Mouse (Mus musculus): ENCODE data around the gene Suox.
"Not testable (repeated sequence)": the region's sequence is repeated elsewhere in the genome, so short reads cannot be mapped to it uniquely, and the experiment has no call there.

Suox gene

DNA sequence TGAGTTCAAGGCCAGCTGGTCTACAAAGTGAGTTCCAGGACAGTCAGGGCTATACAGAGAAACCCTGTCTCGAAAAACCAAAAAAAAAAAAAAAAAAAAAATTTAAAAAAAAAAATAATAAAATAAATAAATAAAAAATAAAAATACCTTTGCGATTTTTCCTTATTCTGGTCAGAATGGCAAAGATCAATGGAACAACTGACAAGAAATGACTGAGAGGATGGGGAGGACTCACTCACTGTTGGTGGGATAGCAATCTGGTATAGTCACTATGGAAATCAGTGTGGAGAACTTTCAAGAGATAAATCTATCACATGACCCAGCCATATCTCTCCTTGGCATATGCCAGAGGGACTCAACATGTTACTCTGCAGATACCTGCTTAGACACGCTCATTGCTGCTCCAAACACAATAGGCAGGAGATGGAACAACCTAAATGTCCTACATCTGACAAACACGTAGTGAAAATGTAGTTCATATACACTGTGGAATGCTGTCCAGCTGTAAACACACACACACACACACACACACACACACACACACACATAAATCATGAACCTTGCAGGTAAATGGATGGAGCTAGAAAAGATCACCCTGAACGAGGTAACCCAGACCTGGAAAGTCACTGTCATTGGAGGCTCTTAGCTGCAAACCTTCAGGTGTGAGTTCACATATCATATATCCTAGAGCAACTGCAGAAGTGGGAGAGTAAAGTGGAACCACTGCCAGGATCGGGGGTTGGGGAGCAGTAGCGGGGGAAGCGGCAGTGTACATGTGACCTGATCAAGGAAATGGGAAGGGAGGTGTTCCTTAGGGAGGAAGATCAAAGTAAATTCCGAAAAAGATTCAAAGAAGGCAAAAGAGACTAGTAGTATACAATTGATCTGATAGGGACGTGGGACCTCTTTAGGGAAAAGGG is 46.2 kb downstream of the Suox start:
- no peak for DNase-seq (ENCODE audit: low spot score in 2 of 2)

DNA sequence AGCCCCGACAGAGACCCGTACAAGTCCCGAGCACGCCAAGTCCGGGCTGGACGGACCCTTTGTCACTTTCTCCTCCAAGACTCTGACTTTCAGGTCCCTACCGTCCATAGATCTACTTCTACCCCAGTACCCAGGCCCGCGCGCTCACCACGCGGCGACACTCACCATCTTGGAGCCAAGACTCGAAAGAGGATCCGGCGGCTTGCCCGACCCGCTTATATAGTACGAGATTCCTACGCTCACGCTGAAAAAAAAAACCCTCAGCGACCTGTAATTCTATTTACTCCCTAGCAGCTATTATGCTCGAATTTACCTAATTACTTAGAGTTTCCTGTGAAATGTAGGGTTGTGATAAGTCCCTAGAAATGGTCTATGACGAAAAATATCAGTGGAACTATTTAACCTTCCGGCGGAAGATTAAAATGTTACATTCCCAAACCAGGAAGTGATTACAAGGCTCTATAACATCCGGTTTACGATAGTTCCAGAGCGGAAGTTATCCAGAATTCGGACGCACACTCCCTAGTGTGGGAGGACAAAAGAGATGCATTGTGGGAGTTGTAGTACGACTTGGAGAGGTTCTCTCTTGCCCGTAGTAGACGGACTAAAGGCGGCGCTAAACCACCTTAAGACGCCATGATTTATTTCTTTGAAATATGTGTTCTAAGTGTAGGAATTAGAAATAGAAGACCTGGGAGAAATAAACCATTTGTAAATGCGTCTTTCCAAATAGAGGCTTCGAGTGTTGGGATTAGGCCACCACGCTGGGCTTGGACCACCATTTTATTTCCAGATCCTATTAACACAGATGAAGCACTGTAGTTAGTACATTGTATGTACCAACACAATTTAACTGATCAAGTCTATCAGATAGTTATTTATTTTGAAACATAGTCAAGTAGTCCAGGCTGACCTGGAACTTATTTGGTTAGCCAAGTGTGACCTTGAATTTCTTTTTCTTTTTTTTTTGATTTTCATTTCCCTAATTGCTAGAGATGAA is 47.3 kb downstream of the Suox start, which contains the start of gene Rps26:
Rps26 (minus strand) TSS at position 437 of the 1,000 bp plus-strand sequence.
- DNase-seq (ENCODE audit: low spot score in 2 of 2), result peak; percentile 87 to 88

- DNase-seq (ENCODE audit: low spot score in 2 of 2), result no peak
Measured at GRCm38 (mm10) chr10:128625287-128625894, 48.5 kb downstream of the Suox start.

DNA sequence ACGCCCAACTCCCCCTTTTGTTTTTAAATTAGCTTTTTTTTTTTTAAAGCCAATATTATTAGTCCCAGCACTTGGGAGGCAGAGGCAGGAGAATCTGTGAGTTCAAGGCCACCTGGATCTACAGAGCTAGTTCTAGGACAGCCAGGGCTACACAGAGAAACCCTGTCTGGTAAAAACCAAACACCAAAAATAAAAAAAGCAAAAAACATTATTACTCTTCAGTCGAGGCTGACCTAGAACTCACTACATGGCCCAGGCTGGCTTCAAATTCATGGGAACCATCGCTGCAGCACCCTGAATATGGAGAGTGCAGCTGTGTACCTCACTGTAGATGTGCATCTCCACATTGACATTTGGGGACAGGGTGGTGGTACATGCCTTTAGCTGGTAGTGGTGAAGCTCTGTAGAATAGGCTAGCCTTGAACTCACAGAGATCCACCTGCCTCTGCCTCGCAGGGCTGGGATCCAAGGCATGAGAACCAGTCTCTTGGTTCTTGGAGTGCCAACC is 50.7 kb downstream of the Suox start:
- DNase-seq (ENCODE audit: low spot score in 2 of 2), result not testable (repeated sequence)

DNA sequence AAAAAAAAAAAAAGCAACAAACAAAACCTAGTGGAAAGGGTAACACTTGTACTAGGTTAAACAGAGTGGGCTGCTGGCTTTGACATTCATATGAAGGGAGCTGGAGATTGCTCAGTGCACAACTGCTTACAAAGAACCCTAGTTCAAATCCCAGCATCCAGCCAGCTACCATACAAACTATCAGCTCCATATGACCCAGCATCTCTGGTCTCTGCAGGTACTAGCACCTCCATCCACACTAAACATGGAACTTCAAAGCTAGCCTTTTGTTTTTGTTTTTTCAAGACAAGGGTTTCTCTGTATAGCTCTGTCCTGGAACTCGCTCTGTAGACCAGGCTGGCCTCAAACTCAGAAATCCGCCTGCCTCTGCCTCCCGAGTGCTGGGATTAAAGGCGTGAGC is 51.2 kb downstream of the Suox start:
- DNase-seq (ENCODE audit: low spot score in 2 of 2), result no peak

DNA sequence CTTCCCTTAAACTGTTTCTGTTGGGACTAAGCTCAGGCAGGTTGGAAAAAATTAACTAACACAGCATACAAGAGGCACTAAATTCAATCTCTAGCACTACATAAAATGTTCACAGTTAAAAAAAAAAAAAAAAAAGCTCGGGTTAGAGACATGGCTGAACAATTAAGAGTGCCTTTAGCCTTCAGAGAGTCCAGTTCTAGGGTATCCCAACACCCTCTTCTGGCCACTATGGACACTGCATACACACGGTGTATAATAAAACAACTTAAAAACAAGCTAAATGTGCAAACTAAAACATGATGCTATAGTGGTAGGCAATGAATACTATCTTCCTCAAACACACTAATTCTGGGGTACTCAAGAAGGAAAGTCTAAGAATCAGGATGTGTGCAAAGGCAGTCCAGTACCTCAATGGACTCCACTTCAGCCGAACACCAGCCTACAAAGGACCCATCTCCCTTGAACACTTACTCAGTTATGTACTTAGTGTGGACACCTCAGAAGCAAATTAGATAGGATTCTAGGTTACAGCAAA is 51.8 kb downstream of the Suox start:
- DNase-seq (ENCODE audit: low spot score in 2 of 2), result no peak

DNA sequence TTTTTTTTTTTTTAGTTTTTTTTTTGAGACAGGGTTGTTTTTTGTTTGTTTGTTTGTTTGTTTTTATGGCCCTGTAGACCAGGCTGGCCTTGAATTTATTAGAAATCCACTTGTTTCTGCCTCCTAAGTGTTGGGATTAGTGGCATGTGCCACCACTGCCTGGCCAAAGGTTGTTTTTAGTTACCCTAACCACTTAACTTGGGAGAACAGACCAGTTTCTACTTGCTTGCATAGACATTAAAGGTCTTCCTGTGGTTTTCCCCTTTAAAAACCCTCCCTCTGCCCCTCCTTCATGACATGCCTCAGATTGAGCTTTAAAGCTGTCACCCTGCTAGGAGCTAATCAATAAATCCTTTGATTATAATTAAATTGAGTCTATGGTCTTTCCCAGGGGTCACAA is 53.6 kb downstream of the Suox start:
- DNase-seq (ENCODE audit: low spot score in 2 of 2), result no peak

All from spleen, postnatal 10 days (tissue).